Mouse (Mus musculus) embryonic facial prominence, embryonic 10.5 days (tissue): ENCODE measurements around the gene Rps29. TPM values are rescaled to one million over a fixed set of nuclear protein-coding genes. Genes with fewer than 3 reads are reported as not detected.
"Not testable (repeated sequence)": the region's sequence is repeated elsewhere in the genome, so short reads cannot be mapped to it uniquely, and the experiment has no call there.

Experiments used
- DNase-seq: peaks from one replicate; pipeline ENCODE4 v3.0.0-alpha.2; 2017; ENCODE audit warnings: low spot score
- H3K27ac ChIP-seq: fragments of 300-500 bp; sonication (generic); replicated peaks from 2 replicates; pipeline ENCODE4 v1.5.1; 2016; ENCODE audit warnings: mild to moderate bottlenecking
- H3K27me3 ChIP-seq: fragments of 300-500 bp; sonication (generic); replicated peaks from 2 replicates; pipeline ENCODE4 v1.6.1; 2016; ENCODE audit warnings: low read depth, mild to moderate bottlenecking; ENCODE audit not compliant: poor library complexity, severe bottlenecking
- H3K36me3 ChIP-seq: fragments of 300-500 bp; sonication (generic); replicated peaks from 2 replicates; pipeline ENCODE4 v1.6.1; 2016; ENCODE audit warnings: mild to moderate bottlenecking, moderate library complexity
- H3K4me1 ChIP-seq: fragments of 300-500 bp; sonication (generic); 2 replicates; pipeline ENCODE4 v1.6.1; 2016
- H3K4me3 ChIP-seq: fragments of 300-500 bp; sonication (generic); 2 replicates; pipeline ENCODE4 v1.5.1; 2016; ENCODE audit warnings: mild to moderate bottlenecking, moderate library complexity
- H3K9me3 ChIP-seq: fragments of 300-500 bp; sonication (generic); 2 replicates; pipeline ENCODE4 v1.6.1; 2016; ENCODE audit warnings: mild to moderate bottlenecking
- WGBS: fragments of 180-500 bp; shearing (Covaris S2); methylation state at CpG from one replicate; pipeline ENCODE4 v1.1.7; 2016; 5-methylcytosine and 5-hydroxymethylcytosine counted together
- polyA plus RNA-seq: library from polyadenylated mRNA; unstranded; fragments of >200 nt; fragmentation: Nextera tagmentation; extraction: Ambion mirVana; gene quantifications from 2 replicates; pipeline ENCODE4 v1.2.1, GENCODE M21; 2016

The Rps29 gene
- polyA plus RNA-seq: 1,397 and 1,430 TPM in 2 replicates

DNA sequence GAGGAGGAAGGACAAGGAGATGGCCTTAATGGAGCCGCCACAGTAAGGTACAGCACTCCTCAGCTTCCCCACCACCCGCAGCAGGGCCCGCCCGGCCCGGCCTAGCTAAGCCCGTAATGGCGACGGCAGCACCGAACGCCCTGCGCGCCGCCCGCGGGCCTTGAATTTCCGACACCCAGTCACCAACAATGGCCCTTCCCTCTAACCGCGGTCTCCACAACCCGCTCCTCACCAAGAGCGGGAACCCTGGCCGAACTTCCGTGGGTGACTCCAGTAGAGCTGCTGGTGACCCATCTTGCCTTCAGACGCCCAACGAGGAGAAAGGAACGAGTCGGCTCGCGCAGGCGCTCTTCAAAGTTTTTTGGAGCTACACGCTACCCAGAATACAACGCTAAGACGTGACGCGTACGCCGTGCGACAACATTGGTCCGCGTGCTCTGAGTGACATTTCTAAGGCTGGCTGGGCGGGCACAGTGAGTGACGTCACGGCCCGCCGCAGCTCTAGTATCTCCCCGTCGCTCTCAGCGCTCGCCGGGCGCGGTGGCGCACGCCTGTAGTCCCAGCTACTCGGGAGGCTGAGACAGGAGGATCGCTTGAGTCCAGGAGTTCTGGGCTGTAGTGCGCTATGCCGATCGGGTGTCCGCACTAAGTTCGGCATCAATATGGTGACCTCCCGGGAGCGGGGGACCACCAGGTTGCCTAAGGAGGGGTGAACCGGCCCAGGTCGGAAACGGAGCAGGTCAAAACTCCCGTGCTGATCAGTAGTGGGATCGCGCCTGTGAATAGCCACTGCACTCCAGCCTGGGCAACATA, at the start of gene Rps29:
Gene Rps29 (minus strand): TSS at position 422 of the 813 bp plus-strand sequence.
- H3K4me3 ChIP-seq: peak within 1 kb of the TSS; percentile 77
- peak; percentile 98 for DNase-seq
- under 1% methylated on average over 63 of the region's 68 CpGs for WGBS
- not testable (repeated sequence) for H3K27me3 ChIP-seq, H3K4me1 ChIP-seq, H3K9me3 ChIP-seq
- peak within 1 kb of the TSS; percentile 95 for H3K27ac ChIP-seq
- peaks cover 30% of the 10 kb centered on the region for H3K36me3 ChIP-seq

DNA sequence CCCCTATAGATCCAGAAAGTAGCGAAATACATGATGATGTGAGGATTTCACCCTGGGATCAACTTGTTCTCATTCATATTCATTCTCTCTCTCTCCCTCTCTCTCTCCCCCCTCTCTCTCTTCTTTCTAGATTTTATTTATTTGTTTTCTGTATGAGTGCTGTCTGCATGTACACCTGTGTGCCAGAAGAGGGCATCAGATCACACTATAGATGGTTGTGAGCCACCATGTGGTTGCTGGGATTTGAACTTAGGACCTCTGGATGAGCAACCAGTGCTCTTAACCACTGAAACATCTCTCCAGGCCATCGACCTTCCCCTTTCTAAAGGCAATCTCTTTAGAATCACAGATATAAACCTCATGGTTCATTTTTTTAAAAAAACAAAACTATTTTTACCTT, 49.5 kb upstream of the Rps29 start:
- peaks cover 86% of the 10 kb centered on the region for H3K36me3 ChIP-seq
- WGBS: 82% methylated on average over 2 of the region's 2 CpGs
- no peaks in the 10 kb centered on the region for H3K27me3 ChIP-seq
- no peak for DNase-seq
- H3K4me3 ChIP-seq: no peak overlapping the region
- no peaks in the 10 kb centered on the region for H3K9me3 ChIP-seq
- no peak overlapping the region for H3K27ac ChIP-seq
- H3K4me1 ChIP-seq: no peaks in the 10 kb centered on the region

DNA sequence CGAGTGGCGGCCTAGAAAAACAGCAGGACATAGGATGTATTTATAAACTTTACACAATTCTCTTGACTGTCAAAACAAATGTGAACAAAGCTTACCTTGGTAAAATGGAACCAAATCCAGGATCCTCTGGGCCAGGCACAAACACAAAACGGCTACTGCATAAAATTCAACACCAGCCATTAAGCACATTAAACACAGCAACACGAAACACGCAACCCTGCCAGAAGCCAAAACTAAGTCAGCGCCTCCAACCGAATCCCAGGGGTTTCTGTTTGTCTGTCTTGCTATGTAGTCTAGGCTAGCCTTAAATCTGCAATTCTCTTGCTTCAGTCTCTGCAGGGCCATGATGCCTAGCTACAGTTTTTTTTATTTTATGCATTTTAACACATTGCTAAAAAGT, 48.9 kb upstream of the Rps29 start:
- Histone ChIP-seq H3K36me3 (peaks cover 86% of the 10 kb centered on the region), H3K4me1 (no peaks in the 10 kb centered on the region), H3K27ac (no peak overlapping the region), H3K27me3 (no peaks in the 10 kb centered on the region), H3K4me3 (no peak overlapping the region), H3K9me3 (no peaks in the 10 kb centered on the region)
- 94% methylated on average over 7 of the region's 7 CpGs for WGBS
- DNase-seq: no peak

DNA sequence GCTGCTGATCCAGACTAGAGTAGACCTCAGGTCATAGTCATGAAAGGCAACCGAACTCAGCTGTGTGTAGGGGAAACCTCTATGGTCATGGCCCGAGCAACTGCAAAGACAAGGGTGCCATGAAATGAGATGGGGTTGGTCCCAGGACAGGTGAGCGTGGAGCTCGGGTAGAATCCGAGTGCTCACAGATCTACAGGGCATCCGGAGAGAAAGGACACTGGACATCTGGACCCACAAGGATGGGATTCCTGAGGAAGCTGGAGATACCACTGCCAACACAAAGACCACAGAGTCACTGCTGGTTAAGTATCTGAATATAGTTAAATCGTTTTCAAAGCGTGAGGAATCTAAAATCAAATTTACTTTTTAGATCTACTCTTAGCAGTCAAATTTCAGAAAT, 48.4 kb upstream of the Rps29 start:
- no peak overlapping the region for H3K4me3 ChIP-seq
- WGBS: 96% methylated on average over 8 of the region's 8 CpGs
- H3K4me1 ChIP-seq: no peaks in the 10 kb centered on the region
- H3K9me3 ChIP-seq: no peaks in the 10 kb centered on the region
- DNase-seq: no peak
- peaks cover 86% of the 10 kb centered on the region for H3K36me3 ChIP-seq
- no peaks in the 10 kb centered on the region for H3K27me3 ChIP-seq
- no peak overlapping the region for H3K27ac ChIP-seq

DNA sequence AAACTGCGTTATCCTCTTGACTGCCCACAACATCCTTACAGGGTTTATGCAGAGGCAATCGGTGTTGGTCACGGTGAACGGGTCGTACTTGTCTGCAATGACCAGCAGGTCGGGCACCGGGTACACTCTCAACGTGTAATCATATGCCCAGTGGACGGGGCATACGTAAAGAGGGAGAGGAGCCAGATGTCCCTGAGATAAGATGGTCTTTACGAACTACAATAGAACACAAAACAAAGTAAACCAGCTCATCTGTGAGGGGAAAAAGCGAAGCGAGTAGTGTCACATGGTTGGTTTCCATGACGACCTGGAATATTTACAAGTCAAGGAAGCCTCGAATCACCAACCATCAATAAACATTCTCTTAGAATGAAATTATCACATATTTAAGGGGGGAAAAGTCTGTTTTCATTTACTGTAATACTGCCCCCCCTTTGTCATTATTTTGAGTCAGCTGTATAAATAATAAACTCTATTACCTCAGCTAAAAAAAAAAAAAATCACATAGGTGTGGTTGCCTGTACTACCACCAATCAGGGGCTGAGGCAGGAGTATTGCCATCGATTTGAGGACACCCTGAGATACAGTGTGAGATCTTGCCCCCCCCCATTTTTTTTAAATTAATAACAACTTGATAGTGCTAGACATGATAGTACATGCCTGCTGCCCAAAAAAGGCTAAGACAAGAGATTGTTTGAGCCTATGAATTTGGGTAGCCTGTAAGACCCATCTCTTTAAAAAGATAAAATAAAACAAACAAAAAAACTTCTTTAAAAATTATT, 45.3 kb upstream of the Rps29 start, which contains the start of gene Gm49384:
Gene Gm49384 (minus strand): TSS at position 216 of the 782 bp plus-strand sequence.
- H3K4me3 ChIP-seq: no peak within 1 kb of the TSS
- DNase-seq: no peak
- no peak within 1 kb of the TSS for H3K27ac ChIP-seq
- H3K9me3 ChIP-seq: no peaks in the 10 kb centered on the region
- H3K36me3 ChIP-seq: peaks cover 84% of the 10 kb centered on the region
- WGBS: 91% methylated on average over 16 of the region's 16 CpGs
- H3K27me3 ChIP-seq: no peaks in the 10 kb centered on the region
- peaks cover under 1% of the 10 kb centered on the region; the same call in 1 of the 2 replicates for H3K4me1 ChIP-seq

DNA sequence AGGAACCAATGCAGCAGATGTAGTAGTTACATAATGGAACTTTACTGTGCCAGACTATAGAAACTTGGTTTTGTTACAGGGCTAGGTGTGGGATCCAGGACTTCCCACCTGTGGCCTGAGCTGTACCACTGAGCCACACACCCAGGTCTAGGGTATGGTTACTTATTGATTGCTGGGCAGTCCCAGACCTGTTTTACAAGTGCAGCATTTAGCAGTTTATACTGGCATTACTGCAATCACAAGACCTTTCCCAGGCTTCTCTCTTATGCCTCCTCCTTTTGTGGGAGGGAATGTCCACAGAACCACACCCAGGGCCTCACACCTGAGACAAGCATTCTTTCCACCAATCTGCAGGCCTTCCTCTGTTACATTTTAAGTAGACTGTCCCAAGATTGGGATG, 40.0 kb upstream of the Rps29 start:
- Histone ChIP-seq H3K9me3 (no peaks in the 10 kb centered on the region), H3K36me3 (peaks cover 52% of the 10 kb centered on the region), H3K4me1 (peaks cover 31% of the 10 kb centered on the region), H3K4me3 (peak overlapping the region; percentile 28; the same call in 1 of the 2 replicates), H3K27me3 (no peaks in the 10 kb centered on the region), H3K27ac (no peak overlapping the region)
- no peak for DNase-seq

DNA sequence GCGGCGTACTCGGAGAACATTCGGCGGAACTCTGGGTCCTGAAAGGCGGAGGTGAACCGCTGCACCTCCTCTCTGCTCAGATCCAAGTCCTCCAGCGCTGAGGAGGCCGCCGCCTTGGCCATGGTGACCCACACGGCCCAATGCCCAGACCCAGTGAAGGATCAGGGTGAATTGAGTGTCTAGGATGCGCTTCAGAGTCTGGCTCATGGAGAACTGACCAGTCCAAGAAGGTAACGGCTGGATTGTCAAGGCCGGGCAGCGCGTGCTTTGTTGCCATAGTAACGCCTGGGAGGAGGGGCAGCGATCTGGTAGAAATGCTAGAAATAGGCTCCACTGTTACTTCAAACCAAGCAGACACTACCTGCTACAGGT, 39.2 kb upstream of the Rps29 start, which contains the start of gene Dnaaf2:
Gene Dnaaf2 (minus strand): TSS at position 266 of the 372 bp plus-strand sequence.
- Histone ChIP-seq H3K9me3 (no peaks in the 10 kb centered on the region), H3K4me3 (peak within 1 kb of the TSS; percentile 94), H3K27ac (peak within 1 kb of the TSS; percentile 91), H3K36me3 (peaks cover 50% of the 10 kb centered on the region), H3K4me1 (peaks cover 31% of the 10 kb centered on the region), H3K27me3 (no peaks in the 10 kb centered on the region)
- peak; percentile 84 for DNase-seq
- WGBS: under 1% methylated on average over 18 of the region's 18 CpGs

DNA sequence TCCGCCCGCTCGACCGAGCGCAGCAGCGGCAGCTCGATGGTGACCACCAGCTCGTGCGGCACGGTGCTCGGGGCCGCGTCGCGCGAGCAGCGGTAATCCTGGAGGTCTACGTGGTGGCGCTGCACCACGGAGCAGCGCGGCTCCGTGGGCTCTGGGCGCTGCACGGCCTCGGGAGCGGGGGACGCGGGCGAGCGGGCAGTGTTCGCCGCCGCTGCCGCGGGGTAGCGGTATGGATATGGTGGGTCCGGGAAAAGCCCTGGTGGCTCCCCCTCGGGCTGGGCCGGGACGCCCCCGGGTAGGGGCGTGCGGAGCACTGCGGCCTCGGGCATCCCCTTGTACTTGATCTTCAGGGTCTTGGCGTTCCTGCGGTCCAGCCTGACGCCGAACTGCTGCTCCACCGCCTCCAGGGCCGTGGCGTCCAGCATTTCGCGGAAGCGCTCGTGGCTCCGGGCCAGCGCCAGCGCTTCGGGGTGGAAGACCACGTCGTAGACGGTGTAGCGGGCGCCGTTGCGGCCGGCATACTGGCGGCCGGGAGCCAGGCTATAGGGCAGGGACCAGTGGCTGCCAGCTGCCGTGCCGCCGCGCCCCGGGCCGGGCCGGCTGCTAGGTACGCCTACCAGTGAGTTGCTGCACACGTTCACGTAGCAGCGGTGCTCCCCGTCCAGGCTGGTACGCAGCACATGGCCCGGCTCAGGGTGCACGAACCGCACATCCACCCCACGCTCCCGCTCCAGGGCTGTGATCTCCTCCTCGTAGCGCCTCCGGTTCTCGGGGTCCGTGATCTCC, 38.6 kb upstream of the Rps29 start:
- H3K4me1 ChIP-seq: peaks cover 31% of the 10 kb centered on the region
- WGBS: under 1% methylated on average over 94 of the region's 94 CpGs
- DNase-seq: peak; percentile 67
- H3K27ac ChIP-seq: peak overlapping the region; percentile 91
- no peaks in the 10 kb centered on the region for H3K27me3 ChIP-seq
- no peaks in the 10 kb centered on the region for H3K9me3 ChIP-seq
- peaks cover 50% of the 10 kb centered on the region for H3K36me3 ChIP-seq
- peak overlapping the region; percentile 94 for H3K4me3 ChIP-seq

DNA sequence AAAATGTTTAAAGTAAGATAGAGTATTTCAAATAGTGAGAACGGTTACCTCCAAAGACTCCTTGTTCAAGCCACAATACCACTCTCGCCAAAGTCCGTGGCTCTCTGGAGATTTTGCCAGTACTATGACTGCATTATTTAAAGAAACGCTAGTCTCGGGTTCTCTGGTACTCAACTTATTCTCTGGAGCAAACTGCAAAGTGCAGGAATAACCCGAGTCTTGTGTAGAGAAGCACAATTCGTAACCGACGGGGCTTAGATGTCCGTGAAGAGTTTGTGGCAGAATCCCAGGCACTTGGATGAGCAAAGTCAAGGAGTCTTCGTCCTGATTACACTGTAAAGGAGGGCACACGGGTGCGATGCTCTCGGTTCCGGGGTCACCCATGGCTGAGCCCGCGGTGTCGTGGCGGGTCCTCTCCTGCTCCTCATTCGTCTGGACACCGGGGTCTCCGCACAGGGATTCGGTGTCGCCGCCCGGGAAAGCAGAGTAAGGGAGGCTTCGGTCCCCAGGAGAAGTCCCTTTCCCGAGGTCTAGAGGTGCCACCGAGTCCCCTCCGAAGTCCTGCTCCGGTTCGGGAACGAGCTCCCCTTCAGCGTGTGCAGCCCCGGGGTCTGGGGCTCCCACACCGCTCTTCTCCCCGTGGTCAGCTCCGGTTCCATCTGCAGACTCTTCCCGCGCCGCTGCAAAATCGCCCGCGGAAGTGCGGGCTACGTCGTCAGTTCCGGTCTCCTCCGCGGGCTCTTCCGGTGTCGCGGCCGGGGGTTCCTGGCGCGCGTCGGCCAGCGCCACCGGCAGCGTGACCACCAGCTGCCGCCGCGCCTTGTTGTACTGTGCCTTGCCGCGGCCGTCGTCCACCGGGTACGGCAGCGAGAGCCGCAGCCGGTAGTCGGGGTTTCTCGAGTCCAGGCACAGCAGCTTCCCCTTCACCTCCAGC, 37.7 kb upstream of the Rps29 start, which contains the start of gene Gm49383:
Gene Gm49383 (minus strand): TSS at position 661 of the 934 bp plus-strand sequence.
- H3K4me3 ChIP-seq: peak within 1 kb of the TSS; percentile 94
- DNase-seq: peak; percentile 85
- WGBS: under 1% methylated on average over 75 of the region's 75 CpGs

DNA sequence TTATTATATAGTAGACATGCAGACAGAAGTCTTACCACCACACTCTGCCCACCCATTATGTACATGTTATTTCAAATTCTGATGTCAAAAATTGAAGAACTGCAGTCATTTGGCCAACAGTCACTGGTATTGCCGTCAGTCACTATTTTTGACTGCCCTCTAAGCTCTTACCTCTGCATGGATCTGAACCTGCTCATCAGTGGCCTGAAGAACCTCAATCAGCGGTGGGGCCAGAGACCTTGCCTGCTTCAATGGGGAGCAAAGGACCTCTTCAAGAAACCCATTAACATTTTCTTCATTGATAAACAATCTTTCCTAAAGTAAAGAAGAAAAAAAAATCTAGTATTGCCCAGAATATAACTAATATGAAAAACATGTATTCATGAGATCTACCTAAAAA, 33.7 kb upstream of the Rps29 start:
- Histone ChIP-seq H3K4me3 (no peak overlapping the region), H3K27me3 (no peaks in the 10 kb centered on the region), H3K27ac (no peak overlapping the region), H3K9me3 (peaks cover 4% of the 10 kb centered on the region; the same call in 1 of the 2 replicates), H3K36me3 (peaks cover 59% of the 10 kb centered on the region), H3K4me1 (peaks cover 15% of the 10 kb centered on the region)
- WGBS: 96% methylated on average over 2 of the region's 2 CpGs
- no peak for DNase-seq

More for the DNA sequence above, 37.7 kb upstream of the Rps29 start, which contains the start of gene Gm49383:
- peaks cover 50% of the 10 kb centered on the region for H3K36me3 ChIP-seq
- peak within 1 kb of the TSS; percentile 91 for H3K27ac ChIP-seq
- no peaks in the 10 kb centered on the region for H3K9me3 ChIP-seq
- peaks cover 31% of the 10 kb centered on the region for H3K4me1 ChIP-seq
- H3K27me3 ChIP-seq: no peaks in the 10 kb centered on the region

DNA sequence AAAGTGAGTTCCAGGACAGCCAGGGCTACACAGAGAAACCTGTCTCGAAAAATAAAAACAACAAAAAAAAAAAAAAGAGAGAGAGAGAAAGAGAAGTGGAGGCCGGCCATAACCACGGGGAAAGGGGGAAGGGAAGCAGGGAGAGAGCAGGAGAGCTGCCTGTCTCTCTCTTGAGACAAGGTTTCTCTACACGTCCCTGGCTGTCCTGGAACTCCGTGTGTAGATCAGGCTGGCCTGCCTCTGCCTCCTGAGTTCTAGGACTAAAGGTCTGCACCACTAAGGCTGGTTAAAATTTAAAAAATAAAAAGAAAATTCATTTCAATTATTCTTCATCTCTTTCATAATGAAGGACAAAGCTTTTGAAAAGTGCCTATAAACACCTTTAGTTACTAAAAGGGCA, 32.4 kb upstream of the Rps29 start:
- Histone ChIP-seq H3K9me3 (peaks cover 4% of the 10 kb centered on the region; the same call in 1 of the 2 replicates), H3K27ac (no peak overlapping the region), H3K4me3 (no peak overlapping the region), H3K27me3 (no peaks in the 10 kb centered on the region), H3K36me3 (peaks cover 65% of the 10 kb centered on the region), H3K4me1 (peaks cover 17% of the 10 kb centered on the region)
- 89% methylated on average over 5 of the region's 5 CpGs for WGBS
- no peak for DNase-seq
